Mouse (Mus musculus) MEL (cell line): ENCODE measurements around the gene Gm10964. TPM values are rescaled to one million over a fixed set of nuclear protein-coding genes. Genes with fewer than 3 reads are reported as not detected.

ENCODE experiments used
- DNase-seq: peaks from one replicate; pipeline ENCODE4 v3.0.0; 2011; ENCODE audit warnings: low read depth, low spot score
- H3K27ac ChIP-seq: 2 replicates; pipeline ENCODE4 v1.5.1; 2012; ENCODE audit warnings: low read depth, mild to moderate bottlenecking, control low read depth, low read length, moderate library complexity; ENCODE audit not compliant: control insufficient read depth
- H3K27me3 ChIP-seq, 2 experiments: fragments of 150-350 bp in 1 of 2; sonication (generic) in 1 of 2; 2 replicates each; pipeline ENCODE4 v1.6.1; 2012; ENCODE audit warnings: low read length in 2 of 2, mild to moderate bottlenecking in 2 of 2, improper control_type of control experiment in 1 of 2, moderate library complexity in 1 of 2; ENCODE audit not compliant: insufficient read depth in 2 of 2, control insufficient read depth in 1 of 2
- H3K36me3 ChIP-seq, 2 experiments: 2 replicates each; pipeline ENCODE4 v1.6.1; 2012 to 2014; ENCODE audit warnings: low read length in 2 of 2, improper control_type of control experiment in 1 of 2, inconsistent platforms in 1 of 2, mild to moderate bottlenecking in 1 of 2; ENCODE audit not compliant: insufficient read depth in 2 of 2, control insufficient read depth in 1 of 2
- H3K4me1 ChIP-seq, 2 experiments: fragments of 150-350 bp in 1 of 2; sonication (generic) in 1 of 2; 2 replicates each; pipeline ENCODE4 v1.6.1; 2012; ENCODE audit warnings: low read length in 2 of 2, improper control_type of control experiment in 1 of 2, mild to moderate bottlenecking in 1 of 2; ENCODE audit not compliant: insufficient read depth in 2 of 2, control insufficient read depth in 1 of 2
- H3K4me3 ChIP-seq, 2 experiments: fragments of 150-350 bp in 1 of 2; sonication (generic) in 1 of 2; 2 replicates each; pipeline ENCODE4 v1.5.1; 2012; ENCODE audit warnings: low read depth in 2 of 2, low read length in 2 of 2, mild to moderate bottlenecking in 2 of 2, moderate library complexity in 2 of 2, control low read depth in 1 of 2, improper control_type of control experiment in 1 of 2; ENCODE audit not compliant: control insufficient read depth in 1 of 2, insufficient read depth in 1 of 2
- H3K79me2 ChIP-seq: 2 replicates; pipeline ENCODE4 v1.6.1; 2012; ENCODE audit warnings: mild to moderate bottlenecking, low read length, moderate library complexity; ENCODE audit not compliant: control insufficient read depth, poor library complexity, insufficient read depth
- H3K9ac ChIP-seq: 2 replicates; pipeline ENCODE4 v1.6.1; 2012; ENCODE audit warnings: low read depth, mild to moderate bottlenecking, control low read depth, low read length, moderate library complexity; ENCODE audit not compliant: control insufficient read depth, poor library complexity, severe bottlenecking
- H3K9me3 ChIP-seq: fragments of 150-350 bp; sonication (generic); replicated peaks from 2 replicates; pipeline ENCODE4 v1.6.1; 2012; ENCODE audit warnings: mild to moderate bottlenecking, low read length, improper control_type of control experiment, moderate library complexity; ENCODE audit not compliant: insufficient read depth
- BHLHE40 ChIP-seq: IDR thresholded peaks from 2 replicates; pipeline ENCODE4 v1.6.1; 2012; ENCODE audit warnings: low read depth, mild to moderate bottlenecking, inconsistent platforms, low read length, improper control_type of control experiment, borderline replicate concordance
- CHD2 ChIP-seq: IDR thresholded peaks from 2 replicates; pipeline ENCODE4 v1.6.1; 2011; ENCODE audit warnings: low read length, improper control_type of control experiment
- CTCF ChIP-seq, 3 experiments: IDR thresholded peaks in 2 of 3; conservative IDR thresholded peaks in 1 of 3; 2 replicates each; pipeline ENCODE4 v1.5.1; 2011 to 2012; ENCODE audit warnings: low read length in 3 of 3, low read depth in 2 of 3, mild to moderate bottlenecking in 2 of 3, improper control_type of control experiment in 1 of 3, inconsistent platforms in 1 of 3, mixed read lengths in 1 of 3, moderate library complexity in 1 of 3; ENCODE audit not compliant: control insufficient read depth in 1 of 3, insufficient read depth in 1 of 3, poor library complexity in 1 of 3, severe bottlenecking in 1 of 3
- EP300 ChIP-seq, 2 experiments: IDR thresholded peaks; 2 replicates each; pipeline ENCODE4 v1.6.1; 2011; ENCODE audit warnings: improper control_type of control experiment in 2 of 2, low read length in 2 of 2, low read depth in 1 of 2, mild to moderate bottlenecking in 1 of 2
- GABPA ChIP-seq: IDR thresholded peaks from 2 replicates; pipeline ENCODE4 v1.6.1; 2012; ENCODE audit warnings: low read depth, mild to moderate bottlenecking, inconsistent platforms, low read length, improper control_type of control experiment, moderate library complexity
- HCFC1 ChIP-seq: IDR thresholded peaks from 2 replicates; pipeline ENCODE4 v1.6.1; 2012; ENCODE audit warnings: low read depth, mild to moderate bottlenecking, inconsistent platforms, low read length, improper control_type of control experiment, moderate library complexity
- JUND ChIP-seq: IDR thresholded peaks from 2 replicates; pipeline ENCODE4 v1.6.1; 2011; ENCODE audit warnings: low read depth, mild to moderate bottlenecking, improper control_type of control experiment, low read length
- KAT2A ChIP-seq: conservative IDR thresholded peaks from 2 replicates; pipeline ENCODE4 v1.6.1; 2012; ENCODE audit warnings: low read depth, low read length, improper control_type of control experiment, inconsistent platforms
- MAFK ChIP-seq: IDR thresholded peaks from 2 replicates; pipeline ENCODE4 v1.6.1; 2011; ENCODE audit warnings: low read depth, mild to moderate bottlenecking, low read length, improper control_type of control experiment, borderline replicate concordance
- MEF2A ChIP-seq: IDR thresholded peaks from 2 replicates; pipeline ENCODE4 v1.6.1; 2014; ENCODE audit warnings: low read depth, mild to moderate bottlenecking, inconsistent platforms, low read length, improper control_type of control experiment; ENCODE audit not compliant: poor library complexity, insufficient replicate concordance, severe bottlenecking; ENCODE audit errors: extremely low read depth
- MYB ChIP-seq: IDR thresholded peaks from 2 replicates; pipeline ENCODE4 v1.6.1; 2011; ENCODE audit warnings: mild to moderate bottlenecking, low read depth, low read length, improper control_type of control experiment
- NRF1 ChIP-seq: IDR thresholded peaks from 2 replicates; pipeline ENCODE4 v1.6.1; 2014; ENCODE audit warnings: low read depth, mild to moderate bottlenecking, inconsistent platforms, low read length, improper control_type of control experiment, moderate library complexity; ENCODE audit not compliant: poor library complexity, insufficient read depth, severe bottlenecking
- POLR2AphosphoS5 ChIP-seq: IDR thresholded peaks from 2 replicates; pipeline ENCODE4 v1.6.1; 2012; ENCODE audit warnings: low read depth, borderline replicate concordance, mild to moderate bottlenecking, inconsistent platforms, low read length, moderate library complexity, mixed read lengths
- SMC3 ChIP-seq: IDR thresholded peaks from 2 replicates; pipeline ENCODE4 v1.6.1; 2011; ENCODE audit warnings: low read depth, low read length, improper control_type of control experiment
- TAL1 ChIP-seq: IDR thresholded peaks from 2 replicates; pipeline ENCODE4 v1.6.1; 2012; ENCODE audit warnings: mild to moderate bottlenecking, inconsistent platforms, low read length, moderate library complexity, mixed read lengths
- UBTF ChIP-seq: IDR thresholded peaks from 2 replicates; pipeline ENCODE4 v1.6.1; 2012; ENCODE audit warnings: low read depth, mild to moderate bottlenecking, inconsistent platforms, low read length, improper control_type of control experiment, moderate library complexity, borderline replicate concordance; ENCODE audit not compliant: insufficient read depth
- USF1 ChIP-seq: IDR thresholded peaks from 2 replicates; pipeline ENCODE4 v1.6.1; 2014; ENCODE audit warnings: low read depth, mild to moderate bottlenecking, inconsistent platforms, low read length, improper control_type of control experiment, moderate library complexity
- USF2 ChIP-seq, 2 experiments: IDR thresholded peaks; 2 replicates each; pipeline ENCODE4 v1.6.1; 2011 to 2012; ENCODE audit warnings: improper control_type of control experiment in 2 of 2, low read length in 2 of 2, borderline replicate concordance in 1 of 2, inconsistent platforms in 1 of 2, low read depth in 1 of 2, mild to moderate bottlenecking in 1 of 2; ENCODE audit not compliant: insufficient read depth in 1 of 2
- ZMIZ1 ChIP-seq: IDR thresholded peaks from 2 replicates; pipeline ENCODE4 v1.6.1; 2012; ENCODE audit warnings: low read depth, mild to moderate bottlenecking, inconsistent platforms, low read length, improper control_type of control experiment, moderate library complexity
- ZNF384 ChIP-seq: IDR thresholded peaks from 2 replicates; pipeline ENCODE4 v1.6.1; 2012; ENCODE audit warnings: low read depth, mild to moderate bottlenecking, inconsistent platforms, low read length, improper control_type of control experiment
- polyA plus RNA-seq, 2 experiments: library from polyadenylated mRNA; stranded (reverse) in 1 of 2; unstranded in 1 of 2; fragments of >175 nt in 1 of 2; fragments of >200 nt in 1 of 2; gene quantifications; 2 replicates each; pipeline versions ENCODE4 v1.2.1 to v1.2.4; 2012; ENCODE audit warnings: low replicate concordance in 2 of 2, low read depth in 1 of 2; ENCODE audit not compliant: insufficient read length in 2 of 2, insufficient read depth in 1 of 2, missing spikeins in 1 of 2
- total RNA-seq: library from RNA; depleted of rRNA; stranded (reverse); fragments of 300-350 nt; gene quantifications from 2 replicates; pipeline ENCODE4 v1.2.3, GENCODE M21; 2012

Gm10964 gene
- total and polyA plus RNA-seq, 3 experiments = not detected

GRCm38 (mm10) chr3:103729850-103730249, 9.3 kb upstream of the Gm10964 start:
- no peak for TF ChIP-seq KAT2A
- TF ChIP-seq SMC3 = no peak
- TF ChIP-seq JUND = no peak
- no peak for TF ChIP-seq EP300 (IDR thresholded peaks at IDR 0.05; ENCODE audit: low read depth in 1 of 2, low read length in 2 of 2)
- TF ChIP-seq UBTF = no peak
- TF ChIP-seq ZMIZ1 = no peak
- TF ChIP-seq MAFK = no peak
- TF ChIP-seq CTCF (IDR thresholded peaks at IDR 0.05 in 2 of 3, conservative IDR thresholded peaks at IDR 0.05 in 1 of 3; ENCODE audit: control insufficient read depth in 1 of 3, insufficient read depth in 1 of 3, low read depth in 2 of 3, low read length in 3 of 3, poor library complexity in 1 of 3, severe bottlenecking in 1 of 3) = no peak
- no peak for TF ChIP-seq NRF1
- no peak for TF ChIP-seq MEF2A
- TF ChIP-seq POLR2AphosphoS5 = no peak
- no peak for TF ChIP-seq MYB
- TF ChIP-seq TAL1 = no peak
- no peak for TF ChIP-seq USF1
- TF ChIP-seq ZNF384 = no peak
- no peaks in the 10 kb centered on the region for H3K4me1 ChIP-seq
- no peaks in the 10 kb centered on the region for H3K79me2 ChIP-seq
- no peaks in the 10 kb centered on the region for H3K9me3 ChIP-seq
- no peak overlapping the region for H3K4me3 ChIP-seq
- DNase-seq = no peak
- H3K36me3 ChIP-seq = no peaks in the 10 kb centered on the region
- H3K27ac ChIP-seq = no peak overlapping the region
- peaks cover 0 to 6% of the 10 kb centered on the region in 2 experiments; a peak in 2 of 4 replicates for H3K27me3 ChIP-seq
- no peak overlapping the region for H3K9ac ChIP-seq

GRCm38 (mm10) chr3:103732116-103732515, 7.0 kb upstream of the Gm10964 start:
- Histone ChIP-seq H3K27ac (no peak overlapping the region), H3K9me3 (no peaks in the 10 kb centered on the region), H3K27me3 (no peaks in the 10 kb centered on the region; a peak in 2 of 4 replicates), H3K4me3 (no peak overlapping the region), H3K36me3 (no peaks in the 10 kb centered on the region), H3K79me2 (no peaks in the 10 kb centered on the region), H3K9ac (no peak overlapping the region), H3K4me1 (no peaks in the 10 kb centered on the region)
- no peak for TF ChIP-seq MYB
- no peak for TF ChIP-seq USF1
- no peak for TF ChIP-seq SMC3
- TF ChIP-seq EP300 (IDR thresholded peaks at IDR 0.05; ENCODE audit: low read depth in 1 of 2, low read length in 2 of 2) = no peak
- no peak for TF ChIP-seq GABPA
- no peak for TF ChIP-seq BHLHE40
- TF ChIP-seq HCFC1 = no peak
- TF ChIP-seq USF2 (IDR thresholded peaks at IDR 0.05; ENCODE audit: borderline replicate concordance in 1 of 2, insufficient read depth in 1 of 2, low read depth in 1 of 2, low read length in 2 of 2) = no peak
- TF ChIP-seq POLR2AphosphoS5 = no peak
- TF ChIP-seq CHD2 = no peak
- DNase-seq = no peak
